Comparison of ENCODE assay signal across 8 mouse cellular contexts in genomic region chr19:55743557-55744441, GRCm38 (mm10). TPM values are rescaled to one million over a fixed set of nuclear protein-coding genes. Genes with fewer than 3 reads are reported as not detected.
DNase-seq lines count a peak whose midpoint lies in the region; ATAC-seq and TF ChIP-seq lines count a peak whose summit lies in the region.

No protein-coding gene starts in this region.

- H3K4me1 ChIP-seq in E14TG2a.4 (replicated peaks; ENCODE audit: low read depth, low read length), result peaks cover 53% of the 10 kb centered on the region
- H3K4me1 ChIP-seq in forebrain, embryonic 16.5 days (replicated peaks; ENCODE audit: control insufficient read depth, insufficient read depth, low read length), result peaks cover 65% of the 10 kb centered on the region
- H3K4me1 ChIP-seq in hindbrain, embryonic 11.5 days (replicated peaks; ENCODE audit: control insufficient read depth, insufficient read depth, low read length), result peaks cover 21% of the 10 kb centered on the region
- peaks cover 21% of the 10 kb centered on the region for H3K4me1 ChIP-seq in megakaryocyte, embryonic 14.5 days
- H3K4me1 ChIP-seq in small intestine, adult 2 months (ENCODE audit: control insufficient read depth, insufficient read depth, insufficient read length, low read length), result peaks cover 3% of the 10 kb centered on the region; the same call in 1 of the 2 replicates

- peak overlapping the region; percentile 84 for H3K4me3 ChIP-seq in E14TG2a.4 (replicated peaks; ENCODE audit: low read length)
- peak overlapping the region; percentile 53 for H3K4me3 ChIP-seq in forebrain, embryonic 16.5 days (replicated peaks; ENCODE audit: low read length)
- H3K4me3 ChIP-seq in hindbrain, embryonic 11.5 days (ENCODE audit: low read depth, low read length), result peak overlapping the region; percentile 81
- H3K4me3 ChIP-seq in megakaryocyte, embryonic 14.5 days (replicated peaks), result peak overlapping the region; percentile 93
- H3K4me3 ChIP-seq in small intestine, adult 2 months (ENCODE audit: low read depth, low read length), result peak overlapping the region; percentile 98

- peak overlapping the region; percentile 73 for H3K4me2 ChIP-seq in forebrain, embryonic 16.5 days (ENCODE audit: low read length)
- peak overlapping the region; percentile 76 for H3K4me2 ChIP-seq in hindbrain, embryonic 11.5 days (replicated peaks; ENCODE audit: low read depth, low read length)

- no peak for TF ChIP-seq CTCF in E14TG2a.4 (conservative IDR thresholded peaks at IDR 0.05; ENCODE audit: low read length)
- TF ChIP-seq CTCF in small intestine, adult 2 months (IDR thresholded peaks at IDR 0.05; ENCODE audit: extremely low read depth, insufficient read length, insufficient replicate concordance, low read depth, low read length), result no peak

- no peaks in the 10 kb centered on the region for H3K36me3 ChIP-seq in E14TG2a.4 (ENCODE audit: insufficient read depth, low read length)
- H3K36me3 ChIP-seq in forebrain, embryonic 16.5 days (ENCODE audit: control insufficient read depth, insufficient read depth), result no peaks in the 10 kb centered on the region
- H3K36me3 ChIP-seq in hindbrain, embryonic 11.5 days (ENCODE audit: control insufficient read depth, insufficient read depth, low read length), result no peaks in the 10 kb centered on the region
- H3K36me3 ChIP-seq in megakaryocyte, embryonic 14.5 days (replicated peaks; ENCODE audit: low read length), result no peaks in the 10 kb centered on the region
- H3K36me3 ChIP-seq in small intestine, adult 2 months (ENCODE audit: control insufficient read depth, insufficient read depth, low read length), result peaks cover 19% of the 10 kb centered on the region; the same call in 1 of the 2 replicates

- ATAC-seq in forebrain, embryonic 16.5 days, result peak; percentile 49
- peak; percentile 59 for ATAC-seq in hindbrain, embryonic 11.5 days (ENCODE audit: low FRiP score)
- no peak for ATAC-seq in inflammation-experienced regulatory T-cells, adult 6 months

- peak overlapping the region; percentile 67 for H3K9ac ChIP-seq in forebrain, embryonic 16.5 days (replicated peaks; ENCODE audit: low read depth, low read length)
- H3K9ac ChIP-seq in hindbrain, embryonic 11.5 days (ENCODE audit: low read depth, low read length), result peak overlapping the region; percentile 93

- TF ChIP-seq POLR2A in small intestine, adult 2 months (IDR thresholded peaks at IDR 0.05; ENCODE audit: low read depth, low read length), result no peak

- peaks cover 21% of the 10 kb centered on the region for H3K27me3 ChIP-seq in E14TG2a.4 (ENCODE audit: insufficient read depth, low read length)
- H3K27me3 ChIP-seq in forebrain, embryonic 16.5 days (replicated peaks; ENCODE audit: control insufficient read depth, insufficient read depth, low read length), result no peaks in the 10 kb centered on the region
- no peaks in the 10 kb centered on the region for H3K27me3 ChIP-seq in hindbrain, embryonic 11.5 days (ENCODE audit: control insufficient read depth, insufficient read depth, low read length)
- peaks cover 78% of the 10 kb centered on the region for H3K27me3 ChIP-seq in megakaryocyte, embryonic 14.5 days (replicated peaks)
- no peaks in the 10 kb centered on the region; the same call in 1 of the 2 replicates for H3K27me3 ChIP-seq in small intestine, adult 2 months (ENCODE audit: control insufficient read depth, insufficient read depth, low read length)

- peak overlapping the region; percentile 82 for H3K27ac ChIP-seq in forebrain, embryonic 16.5 days (ENCODE audit: low read length)
- peak overlapping the region; percentile 90 for H3K27ac ChIP-seq in hindbrain, embryonic 11.5 days (ENCODE audit: low read depth, low read length)
- H3K27ac ChIP-seq in small intestine, adult 2 months (ENCODE audit: insufficient read depth, low read depth, low read length), result peak overlapping the region; percentile 87

- under 1% methylated on average over 47 of the region's 47 CpGs for WGBS in forebrain, embryonic 16.5 days
- WGBS in hindbrain, embryonic 11.5 days, result under 1% methylated on average over 47 of the region's 47 CpGs
- under 1% methylated on average over 46 of the region's 47 CpGs for WGBS in small intestine, adult 2 months

- intact Hi-C loops in left cerebral cortex, postnatal 14 days (cut with DNase I), result loop anchor here (5.0 kb wide), 2 partner anchors 94 to 134 kb away; no protein-coding TSS in a partner anchor

- DNase-seq in adrenal gland, postnatal 14 days, result peak; percentile 80
- peak; percentile 84 for DNase-seq in hindbrain, embryonic 11.5 days (ENCODE audit: low spot score)
- DNase-seq in left cerebral cortex, postnatal 14 days (ENCODE audit: low spot score in 2 of 2), result peak; percentile 34 to 49

- H3K9me3 ChIP-seq in E14TG2a.4 (ENCODE audit: low read length), result no peaks in the 10 kb centered on the region
- H3K9me3 ChIP-seq in forebrain, embryonic 16.5 days (ENCODE audit: control insufficient read depth, low read length), result no peaks in the 10 kb centered on the region
- no peaks in the 10 kb centered on the region for H3K9me3 ChIP-seq in hindbrain, embryonic 11.5 days (ENCODE audit: control insufficient read depth, low read length)
- H3K9me3 ChIP-seq in megakaryocyte, embryonic 14.5 days, result no peaks in the 10 kb centered on the region

RNA-seq across cellular contexts. Expression of gene Tcf7l2, which starts 2.2 kb away (rescaled TPM):
- total RNA-seq in adrenal gland, postnatal 14 days (2021), result 26.6 and 29.7 TPM in 2 replicates
- 26.5 and 58.7 TPM in 2 replicates for polyA plus RNA-seq in forebrain, embryonic 16.5 days (2015; fragmentation: Nextera tagmentation; extraction: Ambion mirVana)
- polyA plus RNA-seq in hindbrain, embryonic 11.5 days (2014; fragmentation: Nextera tagmentation; extraction: Ambion mirVana), result 57.9 and 76.9 TPM in 2 replicates
- 10 to 100 TPM; 12.4 to 13.6 TPM for total RNA-seq in left cerebral cortex, postnatal 14 days (2021)
- polyA plus RNA-seq in megakaryocyte, embryonic 14.5 days (2012; ENCODE audit: insufficient read depth, low replicate concordance), result 2.4 TPM in 1 of 2 replicates, not detected in the other
- 19.4 and 45.3 TPM in 2 replicates for polyA plus RNA-seq in small intestine, adult 2 months (2012; rRNA removed)
- polyA plus RNA-seq in inflammation-experienced regulatory T-cells, adult 6 months (2017; shearing (Covaris generic)), result 1 to 10 TPM in 1 of 3 experiments, under 1 TPM in 2; 0.75 to 1.0 (median 0.88) TPM
